In genomic region chr2:117917181-117917580, GRCm38 (mm10) we compare ENCODE assay signal across 21 mouse cellular contexts.
"Had no signal": no experiment of that assay in that cellular context is flagged by ENCODE, and none has a peak within 500 bp of the region (broad histone marks: within the 10 kb centered on the region; RNA-seq: fewer than 3 reads in every experiment).

No protein-coding gene starts in this region.

- H3K27ac ChIP-seq: limb, embryonic 10.5 days; limb, embryonic 13.5 days; liver, embryonic 12.5 days; liver, embryonic 15.5 days; midbrain, embryonic 10.5 days; midbrain, embryonic 13.5 days; neural tube, embryonic 12.5 days; neural tube, embryonic 15.5 days; stomach, postnatal 0 days had no signal

- H3K9ac ChIP-seq: limb, embryonic 13.5 days; liver, embryonic 12.5 days; liver, embryonic 15.5 days; midbrain, embryonic 13.5 days; neural tube, embryonic 12.5 days; neural tube, embryonic 15.5 days had no signal

- DNase-seq: kidney, adult 18-20 months; kidney, adult 9 months; kidney, postnatal 14 days; kidney, postnatal 4 days; liver; lung, adult 2 months; lung, postnatal 14 days; thymus, adult 2 months; thymus, postnatal 14 days; thymus, postnatal 4 days had no signal

- H3K4me3 ChIP-seq: limb, embryonic 10.5 days; limb, embryonic 13.5 days; liver, embryonic 12.5 days; liver, embryonic 15.5 days; megakaryocyte, embryonic 14.5 days; midbrain, embryonic 10.5 days; midbrain, embryonic 13.5 days; neural tube, embryonic 12.5 days; neural tube, embryonic 15.5 days had no signal

- H3K4me2 ChIP-seq: limb, embryonic 13.5 days; liver, embryonic 12.5 days; liver, embryonic 15.5 days; midbrain, embryonic 13.5 days; neural tube, embryonic 12.5 days; neural tube, embryonic 15.5 days had no signal

- H3K4me1 ChIP-seq: limb, embryonic 10.5 days; limb, embryonic 13.5 days; liver, embryonic 12.5 days; liver, embryonic 15.5 days; midbrain, embryonic 10.5 days; midbrain, embryonic 13.5 days; neural tube, embryonic 12.5 days; neural tube, embryonic 15.5 days had no signal

- H3K36me3 ChIP-seq: limb, embryonic 10.5 days; limb, embryonic 13.5 days; liver, embryonic 12.5 days; liver, embryonic 15.5 days; midbrain, embryonic 10.5 days; midbrain, embryonic 13.5 days; neural tube, embryonic 12.5 days; neural tube, embryonic 15.5 days had no signal

- H3K27me3 ChIP-seq: limb, embryonic 13.5 days; liver, embryonic 12.5 days; liver, embryonic 15.5 days; megakaryocyte, embryonic 14.5 days; midbrain, embryonic 13.5 days; neural tube, embryonic 12.5 days; neural tube, embryonic 15.5 days had no signal

- H3K9me3 ChIP-seq: limb, embryonic 10.5 days; limb, embryonic 13.5 days; liver, embryonic 12.5 days; liver, embryonic 15.5 days; megakaryocyte, embryonic 14.5 days; midbrain, embryonic 10.5 days; midbrain, embryonic 13.5 days; neural tube, embryonic 12.5 days; neural tube, embryonic 15.5 days had no signal

- ATAC-seq: intestine, embryonic 16.5 days; liver, embryonic 12.5 days; midbrain, embryonic 13.5 days had no signal
